Mouse (Mus musculus) spleen, adult 2 months (tissue): ENCODE data around the gene Tnrc18.

Experiments used
- CTCF ChIP-seq: fragments of 200-500 bp; IDR thresholded peaks from 2 replicates; pipeline ENCODE4 v1.5.1; 2011; ENCODE audit warnings: mild to moderate bottlenecking, inconsistent platforms; ENCODE audit not compliant: insufficient read depth, insufficient read length, insufficient replicate concordance; ENCODE audit errors: extremely low read depth
- POLR2A ChIP-seq: fragments of 200-500 bp; IDR thresholded peaks from 2 replicates; pipeline ENCODE4 v1.6.1; 2011; ENCODE audit warnings: low read depth, low read length, inconsistent platforms

DNA sequence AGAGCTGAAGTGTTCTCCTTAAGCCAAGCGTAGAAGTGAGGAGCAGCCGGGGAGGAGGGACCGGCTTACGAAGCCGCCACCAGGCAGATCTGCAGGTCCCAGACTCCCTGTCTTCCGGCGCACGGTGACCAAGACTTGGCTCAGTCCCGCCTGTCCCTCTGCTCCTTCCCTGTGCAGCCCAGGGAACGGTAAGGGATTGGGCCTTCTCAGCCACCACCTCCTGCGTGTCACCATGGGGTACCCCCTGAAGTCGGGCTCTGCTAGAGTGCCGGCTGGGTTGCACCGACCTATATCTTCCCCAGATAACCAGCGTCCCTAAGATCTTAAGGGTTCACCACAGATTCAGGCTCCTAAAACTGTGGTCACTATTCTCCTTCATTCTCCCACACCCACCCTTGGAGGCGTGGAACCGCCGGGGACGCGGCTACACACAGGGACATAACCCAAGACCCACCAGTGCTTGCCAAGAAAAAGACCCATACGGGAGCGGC is 3.3 kb downstream of the Tnrc18 start:
- TF ChIP-seq CTCF (no peak), POLR2A (no peak)
